Mouse (Mus musculus): ENCODE measurements at regions not wholly inside any gene's neighbourhood (a gene's known extent, or its start where the extent isn't known, plus 50 kb on each side); places are given as distances from the start of the nearest gene placed in this dataset.
"Not testable (repeated sequence)": the region's sequence is repeated elsewhere in the genome, so short reads cannot be mapped to it uniquely, and the experiment has no call there.

DNA sequence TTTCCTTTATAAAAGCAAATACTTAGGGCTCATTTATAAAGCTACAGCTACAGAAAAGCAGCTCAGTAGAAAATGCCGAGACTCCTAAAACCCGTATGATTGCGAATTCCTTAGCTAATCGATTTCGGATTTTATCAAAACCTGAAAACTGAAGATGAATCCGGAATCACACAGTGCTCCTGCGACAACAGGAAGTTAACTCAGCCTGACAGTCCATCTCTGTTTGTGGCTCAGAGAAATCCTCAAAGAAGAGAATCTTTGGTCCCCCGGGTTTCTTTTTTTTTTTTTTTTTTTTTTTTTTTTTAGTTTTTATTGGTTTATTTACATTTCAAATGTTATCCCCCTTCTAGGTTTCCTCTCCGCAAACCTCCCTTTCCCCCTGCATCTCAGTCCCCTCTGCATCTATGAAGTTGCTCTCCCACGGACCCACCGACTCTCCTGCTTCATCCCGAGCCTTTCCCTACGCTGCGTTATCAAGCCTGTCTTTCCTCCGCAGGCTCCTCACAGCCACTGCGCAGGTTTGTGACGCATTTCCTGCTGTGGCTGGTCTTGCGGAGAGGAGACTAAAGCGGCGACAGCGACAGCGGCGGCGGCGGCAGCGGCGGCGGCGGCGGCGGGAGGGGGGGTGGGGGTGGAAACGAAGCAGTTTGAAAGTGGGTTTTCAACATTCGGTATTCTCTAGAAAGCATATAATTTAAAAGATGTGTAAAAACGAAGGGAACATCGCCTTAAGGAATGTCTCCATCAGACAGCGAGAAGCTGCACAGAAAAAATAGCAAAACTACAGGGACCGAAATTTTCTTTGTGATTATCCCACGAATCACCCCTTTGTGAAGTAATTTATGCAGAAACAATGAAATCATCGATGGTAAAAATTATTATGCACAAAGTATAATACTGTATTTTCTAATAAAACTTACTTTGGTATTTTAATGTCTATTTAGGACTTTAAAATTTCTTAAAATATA lies 352.3 kb upstream of the Snrpn start:
- DNase-seq (ENCODE audit: low spot score), result not testable (repeated sequence)
- intact Hi-C loops (cut with DNase I), result loop anchor here (5.0 kb wide), 1 partner anchor 100 kb away; no protein-coding TSS in a partner anchor

DNA sequence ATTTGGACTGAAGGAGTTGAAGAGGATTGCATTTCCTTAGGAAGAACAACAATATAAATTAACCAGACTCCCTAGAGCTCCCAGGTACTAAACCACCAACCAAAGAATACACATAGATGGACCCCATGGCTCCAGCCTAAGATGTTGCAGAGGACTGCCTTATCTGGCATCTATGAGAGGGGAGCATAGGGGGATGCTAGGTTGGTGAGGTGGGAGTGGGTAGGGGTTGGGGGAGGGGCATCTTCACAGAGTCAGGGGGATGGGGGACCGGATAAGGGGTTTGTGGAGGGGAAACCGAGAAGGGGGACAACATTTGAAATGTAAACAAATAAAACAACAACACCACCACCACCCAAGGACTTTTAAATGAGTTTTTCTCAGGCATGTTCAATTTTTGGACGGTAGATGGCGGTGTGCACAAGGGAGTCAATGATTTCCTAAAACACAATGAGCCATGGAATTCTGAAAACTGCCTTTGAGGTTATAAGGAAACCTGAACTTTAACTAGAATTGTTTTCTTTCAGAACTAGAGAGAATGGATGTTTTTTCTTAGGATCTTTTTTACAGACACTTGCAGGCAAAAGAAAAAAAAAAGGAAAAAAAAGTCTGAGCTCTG lies 347.9 kb upstream of the Snrpn start:
- DNase-seq (ENCODE audit: low spot score); intact Hi-C loops (cut with DNase I): not testable (repeated sequence)

DNA sequence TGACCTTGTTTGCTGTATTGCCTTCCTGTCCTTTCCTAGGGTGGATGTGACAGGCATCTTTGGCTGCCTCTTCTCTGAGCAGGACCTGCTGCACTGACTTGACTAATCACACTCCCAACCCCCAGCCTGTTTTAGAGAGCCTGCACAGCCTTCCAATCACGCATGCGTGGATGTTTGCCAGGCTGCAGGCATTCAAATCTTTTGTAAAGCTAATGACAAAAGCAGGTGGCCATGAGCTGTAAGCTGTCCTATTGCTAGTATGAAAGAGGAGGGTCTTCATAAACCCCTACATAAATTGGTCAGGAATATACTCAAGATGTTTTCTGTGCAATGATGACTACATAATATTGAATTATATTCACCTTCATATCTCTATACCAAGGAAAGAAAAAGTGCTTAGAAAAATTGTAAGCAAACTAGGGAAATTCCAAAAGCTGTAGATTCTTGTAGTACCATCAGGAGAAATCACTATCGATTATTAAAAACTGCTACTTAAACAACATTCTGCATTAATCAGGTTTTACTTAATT lies 310.1 kb upstream of the Snrpn start:
- DNase-seq (ENCODE audit: low spot score); intact Hi-C loops (cut with DNase I): not testable (repeated sequence)

DNA sequence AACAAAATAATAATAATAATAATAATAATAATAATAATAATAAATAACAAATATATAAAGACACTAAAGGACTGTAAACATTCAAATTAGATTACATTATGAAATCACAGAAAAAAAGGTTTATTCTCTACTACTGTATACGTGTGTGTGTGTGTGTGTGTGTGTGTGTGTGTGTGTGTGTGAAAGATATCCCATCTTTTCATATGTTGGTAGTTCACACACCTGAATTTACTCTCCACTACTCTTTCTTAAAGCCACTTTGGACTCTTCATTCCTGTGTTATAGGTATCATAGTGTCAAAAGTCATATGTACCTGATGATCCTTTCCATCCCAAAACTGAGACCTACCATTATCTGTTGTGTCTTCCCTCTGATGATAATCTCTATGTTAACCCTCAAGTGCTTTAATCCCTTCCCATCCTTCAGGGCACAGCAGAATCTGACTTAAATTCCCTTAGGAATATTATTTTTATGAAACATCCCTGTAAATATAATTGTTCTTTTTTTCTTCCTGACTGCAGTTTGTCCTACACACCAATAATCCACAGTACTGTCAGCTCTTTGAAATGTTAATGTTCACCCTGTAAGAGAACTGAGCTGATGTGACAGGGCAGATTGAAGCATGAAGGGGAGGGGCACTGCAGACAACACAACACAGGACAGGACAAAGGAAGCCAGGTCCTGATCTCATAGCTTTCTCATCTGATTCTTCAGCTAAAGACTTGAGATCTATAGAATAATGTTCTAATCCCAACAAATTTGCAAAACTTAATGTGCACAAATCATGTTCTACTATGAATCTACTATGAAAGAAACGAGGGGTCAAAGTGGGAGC lies 309.4 kb upstream of the Snrpn start:
- intact Hi-C loops (cut with DNase I); DNase-seq (ENCODE audit: low spot score): not testable (repeated sequence)

DNA sequence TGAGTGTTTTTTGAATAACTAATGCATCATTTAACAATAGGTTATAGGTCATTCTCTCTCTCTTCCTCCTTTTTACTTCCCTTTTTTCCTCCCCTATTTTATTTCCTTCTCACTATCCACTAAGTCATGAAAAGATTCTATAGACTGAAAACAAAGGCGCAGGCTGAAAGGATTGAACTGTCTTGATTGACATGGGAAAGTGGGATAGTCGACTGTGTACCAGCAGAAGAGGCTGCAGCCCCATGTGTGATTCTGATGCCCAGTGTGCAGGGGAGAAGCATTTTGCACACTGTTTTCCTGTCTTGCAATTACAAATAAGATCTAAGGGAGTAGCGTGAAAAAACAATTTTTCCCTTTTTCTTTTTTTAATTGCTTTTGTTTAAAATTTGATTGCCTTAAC lies 298.8 kb upstream of the Snrpn start:
- no peak for DNase-seq (ENCODE audit: low spot score)
- intact Hi-C loops (cut with DNase I), result no loop called here

DNA sequence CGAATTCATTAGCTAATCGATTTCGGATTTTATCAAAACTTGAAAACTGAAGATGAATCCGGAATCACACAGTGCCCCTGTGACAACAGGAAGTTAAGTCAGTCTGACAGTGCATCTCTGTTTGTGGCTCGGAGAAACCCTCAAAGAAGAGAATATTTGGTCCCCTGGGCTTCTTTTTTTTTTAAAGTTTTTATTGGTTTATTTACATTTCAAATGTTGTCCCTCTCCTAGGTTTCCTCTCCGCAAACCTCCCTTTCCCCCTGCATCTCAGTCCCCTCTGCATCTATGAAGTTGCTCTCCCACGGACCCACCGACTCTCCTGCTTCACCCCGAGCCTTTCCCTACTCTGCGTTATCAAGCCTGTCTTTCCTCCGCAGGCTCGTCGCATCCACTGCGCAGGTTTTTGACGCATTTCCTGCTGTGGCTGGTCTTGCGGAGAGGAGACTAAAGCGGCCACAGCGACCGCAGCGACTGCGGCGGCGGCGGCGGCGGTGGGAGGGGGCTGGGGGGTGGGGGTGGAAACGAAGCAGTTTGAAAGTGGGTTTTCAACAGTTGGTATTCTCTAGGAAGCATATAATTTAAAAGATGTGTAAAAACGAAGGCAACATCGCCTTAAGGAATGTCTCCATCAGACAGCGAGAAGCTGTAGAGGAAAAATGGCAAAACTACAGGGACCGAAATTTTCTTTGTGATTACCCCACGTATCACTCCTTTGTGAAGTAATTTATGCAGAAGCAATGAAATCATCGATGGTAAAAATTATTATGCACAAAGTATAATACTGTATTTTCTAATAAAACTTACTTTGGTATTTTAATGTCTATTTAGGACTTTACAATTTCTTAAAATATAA lies 251.2 kb upstream of the Snrpn start:
- intact Hi-C loops (cut with DNase I), result loop anchor here (5.0 kb wide), 1 partner anchor 101 kb away; no protein-coding TSS in a partner anchor
- not testable (repeated sequence) for DNase-seq (ENCODE audit: low spot score)

DNA sequence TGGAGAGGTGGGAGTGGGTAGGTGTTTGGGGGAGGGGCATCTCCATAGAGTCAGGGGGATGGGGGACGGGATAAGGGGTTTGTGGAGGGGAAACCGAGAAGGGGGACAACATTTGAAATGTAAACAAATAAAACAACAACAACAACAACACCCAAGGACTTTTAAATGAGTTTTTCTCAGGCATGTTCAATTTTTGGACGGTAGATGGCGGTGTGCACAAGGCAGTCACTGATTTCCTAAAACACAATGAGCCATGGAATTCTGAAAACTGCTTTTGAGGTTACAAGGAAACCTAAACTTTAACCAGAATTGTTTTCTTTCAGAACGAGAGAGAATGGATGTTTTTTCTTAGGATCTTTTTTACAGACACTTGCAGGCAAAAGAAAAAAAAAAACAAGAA lies 246.9 kb upstream of the Snrpn start:
- intact Hi-C loops (cut with DNase I); DNase-seq (ENCODE audit: low spot score): not testable (repeated sequence)

DNA sequence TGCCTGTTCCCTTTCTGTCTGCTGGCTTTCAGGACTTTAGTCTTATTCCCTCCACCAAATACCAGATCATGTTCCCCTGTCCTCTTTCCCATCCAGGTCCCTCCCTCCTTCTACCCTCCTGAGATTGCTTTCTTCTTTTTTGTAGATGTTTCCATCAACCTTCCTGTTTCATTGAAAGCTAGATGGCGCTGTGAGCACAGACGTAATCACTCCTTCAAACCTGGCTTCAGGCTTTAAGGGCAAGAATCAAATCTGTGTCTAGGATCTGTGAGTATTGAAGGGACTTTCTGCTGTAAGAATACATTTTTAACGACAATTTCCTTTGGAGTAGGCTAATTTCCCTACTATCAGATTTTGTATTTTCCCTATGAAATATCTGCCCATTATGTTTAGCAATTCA lies 234.0 kb upstream of the Snrpn start:
- intact Hi-C loops (cut with DNase I); DNase-seq (ENCODE audit: low spot score): not testable (repeated sequence)

DNA sequence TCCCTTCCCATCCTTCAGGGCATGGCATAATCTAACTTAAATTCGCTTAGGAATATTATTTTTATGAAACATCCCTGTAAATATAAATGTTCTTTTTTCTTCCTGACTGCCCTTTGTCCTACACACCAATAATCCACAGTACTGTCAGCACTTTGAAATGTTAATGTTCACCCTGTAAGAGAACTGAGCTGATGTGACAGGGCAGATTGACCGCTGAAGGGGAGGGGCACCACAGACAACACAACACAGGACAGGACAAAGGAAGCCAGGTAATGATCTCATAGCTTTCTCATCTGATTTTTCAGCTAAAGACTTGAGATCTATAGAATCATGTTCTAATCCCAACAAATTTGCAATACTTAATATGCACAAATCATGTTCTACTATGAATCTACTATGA lies 212.2 kb upstream of the Snrpn start:
- DNase-seq (ENCODE audit: low spot score); intact Hi-C loops (cut with DNase I): not testable (repeated sequence)
